Mouse (Mus musculus): ENCODE measurements around the gene Cd300a.
A peak's percentile ranks its signal among the peaks of the same experiment; 100 is the strongest.

Cd300a gene

GRCm38 (mm10) chr11:114867361-114868235 lies 22.2 kb upstream of the Cd300a start:
- DNase-seq = peak; percentile 84 to 87

GRCm38 (mm10) chr11:114868280-114868679 lies 21.6 kb upstream of the Cd300a start:
- peak; percentile 82 to 88 for DNase-seq

GRCm38 (mm10) chr11:114869787-114870186 lies 20.1 kb upstream of the Cd300a start:
- no peak for DNase-seq

- DNase-seq = peak in 1 of 2 experiments; percentile 36
Observed at GRCm38 (mm10) chr11:114871540-114871939, 18.3 kb upstream of the Cd300a start.

GRCm38 (mm10) chr11:114873022-114873817 lies 16.6 kb upstream of the Cd300a start:
- DNase-seq = no peak

GRCm38 (mm10) chr11:114874226-114875145 lies 15.4 kb upstream of the Cd300a start:
- DNase-seq = peak in 1 of 2 experiments; percentile 20

GRCm38 (mm10) chr11:114875301-114875801 lies 14.5 kb upstream of the Cd300a start:
- DNase-seq = peak; percentile 50 to 51

GRCm38 (mm10) chr11:114876176-114876575 lies 13.7 kb upstream of the Cd300a start:
- DNase-seq = peak in 1 of 2 experiments; percentile 12

GRCm38 (mm10) chr11:114876621-114877020 lies 13.2 kb upstream of the Cd300a start:
- peak in 1 of 2 experiments; percentile 11 for DNase-seq

GRCm38 (mm10) chr11:114877145-114877544 lies 12.7 kb upstream of the Cd300a start:
- DNase-seq = peak; percentile 85 to 86

GRCm38 (mm10) chr11:114879666-114880065 lies 10.2 kb upstream of the Cd300a start:
- no peak for DNase-seq

- DNase-seq = no peak
Observed at GRCm38 (mm10) chr11:114880185-114880584, 9.7 kb upstream of the Cd300a start.

GRCm38 (mm10) chr11:114880589-114880988 lies 9.3 kb upstream of the Cd300a start:
- DNase-seq = peak; percentile 75 to 82

- DNase-seq = peak in 1 of 2 experiments; percentile 45
Observed at GRCm38 (mm10) chr11:114883251-114883789, 6.5 kb upstream of the Cd300a start.

GRCm38 (mm10) chr11:114884380-114885100 lies 5.3 kb upstream of the Cd300a start:
- peak; percentile 83 to 88 for DNase-seq

- DNase-seq = no peak
Observed at GRCm38 (mm10) chr11:114890542-114890941, 701 bp downstream of the Cd300a start.

GRCm38 (mm10) chr11:114896085-114896484 lies 6.2 kb downstream of the Cd300a start:
- DNase-seq = no peak

GRCm38 (mm10) chr11:114898026-114898425 lies 8.2 kb downstream of the Cd300a start:
- no peak for DNase-seq

- DNase-seq = no peak
Observed at GRCm38 (mm10) chr11:114903224-114903623, 13.4 kb downstream of the Cd300a start.

- no peak for DNase-seq
Observed at GRCm38 (mm10) chr11:114907567-114907966, 17.7 kb downstream of the Cd300a start.

- DNase-seq = no peak
Observed at GRCm38 (mm10) chr11:114908086-114908485, 18.2 kb downstream of the Cd300a start.

Data from cerebellum, postnatal 14 days (tissue).